Mouse (Mus musculus) urinary bladder, postnatal 36 days (tissue): ENCODE results near the gene Ackr4.

Experiments used
- DNase-seq, 2 experiments: peaks; one replicate each; pipeline ENCODE4 v3.0.0; 2022; ENCODE audit warnings: low spot score in 2 of 2, mixed read lengths in 1 of 2

Ackr4 gene

GRCm38 (mm10) chr9:104106930-104107329 lies 19.8 kb downstream of the Ackr4 start:
- no peak for DNase-seq

DNA sequence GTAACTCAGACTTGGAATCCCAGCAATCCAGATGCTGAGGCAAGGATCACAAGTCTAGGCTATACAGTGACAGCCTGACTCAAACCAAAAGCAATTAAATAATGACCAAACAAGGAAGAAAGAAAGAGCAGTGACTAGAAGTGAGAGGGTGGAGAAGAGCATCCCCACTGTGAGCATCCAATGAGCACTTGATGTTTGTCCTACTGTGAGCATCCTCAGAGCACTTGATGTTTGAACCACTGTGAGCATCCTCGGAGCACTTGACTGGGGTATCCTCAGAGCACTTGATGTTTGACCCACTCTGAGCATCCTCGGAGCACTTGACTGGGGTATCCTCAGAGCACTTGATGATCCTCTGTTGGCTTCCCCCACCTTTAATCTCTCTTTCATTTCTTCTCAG lies 21.7 kb downstream of the Ackr4 start:
- DNase-seq: no peak

- DNase-seq: no peak
Measured at GRCm38 (mm10) chr9:104102901-104103300, 23.8 kb downstream of the Ackr4 start.

DNA sequence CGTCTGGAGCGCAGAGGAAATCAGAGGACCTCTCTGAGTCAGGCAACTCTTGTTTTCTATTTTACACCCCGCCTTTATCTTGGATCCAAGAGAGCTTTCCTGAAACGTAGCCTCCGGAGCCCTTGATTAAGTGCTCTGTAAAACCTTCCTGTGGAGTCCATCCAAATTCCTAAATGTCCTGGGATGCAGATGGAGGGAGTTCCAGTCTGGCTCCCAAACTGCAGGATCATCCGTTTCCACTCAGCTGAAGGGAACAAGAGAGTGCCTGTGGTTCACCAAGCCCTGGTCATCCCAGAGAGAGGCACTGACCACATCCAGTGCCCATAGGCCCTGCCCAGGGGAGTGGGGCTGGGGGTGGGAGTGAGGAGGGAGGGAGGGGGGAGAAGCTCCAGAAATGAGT lies 24.4 kb downstream of the Ackr4 start:
- no peak for DNase-seq

GRCm38 (mm10) chr9:104101458-104101857 lies 25.3 kb downstream of the Ackr4 start:
- no peak for DNase-seq

DNA sequence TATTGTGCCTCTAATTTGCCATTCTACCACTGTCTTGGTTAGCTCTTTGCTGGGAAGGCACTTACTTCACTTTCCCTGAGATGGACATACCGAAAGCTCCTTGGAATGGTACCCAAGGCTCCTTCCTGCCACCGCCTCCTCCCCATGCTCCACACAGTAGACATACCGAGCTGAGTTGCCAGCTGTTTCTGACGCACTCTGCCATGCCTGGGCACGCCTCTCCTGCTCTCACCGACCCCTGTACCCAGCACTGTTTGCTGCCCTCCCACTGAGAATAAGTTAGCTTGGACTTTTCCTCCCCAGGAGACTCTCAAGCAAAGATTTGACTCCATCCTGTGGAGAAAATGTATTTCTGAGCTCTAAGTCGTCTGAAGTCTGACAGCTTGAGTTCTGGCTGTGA lies 25.9 kb downstream of the Ackr4 start:
- no peak for DNase-seq

- DNase-seq: no peak
Measured at GRCm38 (mm10) chr9:104099060-104099459, 27.7 kb downstream of the Ackr4 start.

- DNase-seq: no peak
Measured at GRCm38 (mm10) chr9:104098256-104098655, 28.5 kb downstream of the Ackr4 start.

DNA sequence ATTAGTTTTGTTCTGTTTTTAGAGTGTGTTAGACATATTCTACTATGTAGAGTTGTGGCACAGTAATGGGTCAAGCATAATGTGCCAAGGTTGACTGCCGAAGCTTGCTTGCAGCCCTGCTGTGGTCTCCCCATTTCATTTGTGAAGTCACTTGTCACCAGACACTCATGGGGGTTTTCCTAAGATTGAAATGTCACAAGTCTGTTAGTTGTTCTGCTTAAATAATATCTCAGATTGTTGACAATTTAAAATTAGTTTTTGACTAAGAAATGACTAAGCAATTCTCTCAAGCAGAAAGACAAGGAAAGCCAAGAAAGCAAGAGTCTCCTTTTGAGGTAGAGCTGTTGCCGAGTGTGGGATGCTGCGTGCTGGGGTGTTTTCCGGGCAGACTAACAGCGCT lies 33.8 kb downstream of the Ackr4 start:
- no peak for DNase-seq

DNA sequence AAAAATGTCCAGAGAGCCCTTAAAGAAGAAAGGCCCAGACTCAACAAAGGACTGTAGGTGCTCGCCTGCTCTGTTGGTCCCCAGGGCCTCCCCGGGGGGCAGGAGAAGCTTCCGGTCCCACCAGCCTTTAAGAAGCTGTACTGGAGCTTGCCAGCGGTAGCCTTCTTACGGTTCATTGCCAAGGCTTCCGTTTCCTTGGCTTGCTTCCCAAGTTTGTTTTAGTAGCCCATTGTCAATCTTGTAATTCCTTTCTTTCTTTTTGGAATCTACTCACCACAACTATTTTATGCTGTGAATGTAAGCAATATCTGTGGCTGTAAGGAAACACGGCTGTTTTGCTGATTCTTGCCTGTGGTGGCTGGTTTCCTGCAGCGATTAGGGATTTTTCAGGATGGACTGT lies 38.2 kb downstream of the Ackr4 start:
- no peak for DNase-seq

DNA sequence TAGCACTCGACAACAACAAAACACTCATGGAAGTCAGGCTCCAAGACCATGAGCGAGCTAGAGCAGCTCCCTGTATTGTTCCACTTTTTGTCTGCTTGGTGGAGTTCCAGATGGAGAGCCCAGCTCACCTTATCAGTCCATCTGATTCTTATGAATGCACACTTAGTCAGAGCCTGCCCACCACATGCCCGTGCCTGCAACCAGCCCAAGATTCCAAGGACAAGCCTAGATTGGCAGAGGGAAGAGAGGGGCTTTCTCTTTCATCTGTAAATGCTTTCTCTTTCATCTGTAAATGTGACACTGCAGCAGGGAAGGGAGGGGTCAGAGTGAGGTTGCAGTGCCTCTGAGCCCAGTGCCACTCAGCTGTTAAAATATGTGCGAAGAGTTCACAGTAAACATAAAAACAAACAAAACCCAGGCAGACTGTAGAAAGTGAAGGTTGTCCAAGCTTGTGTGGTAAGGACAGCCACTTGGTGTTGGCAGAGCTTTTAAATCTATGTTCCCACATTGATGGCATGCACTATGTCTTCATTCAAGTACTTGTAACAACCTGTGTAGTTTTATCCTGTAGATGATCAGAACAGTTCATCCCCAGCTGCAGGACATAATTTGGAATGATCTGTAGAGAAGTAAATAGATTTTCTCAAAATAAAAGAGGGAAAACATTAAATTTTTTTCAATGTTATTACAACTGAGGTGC lies 40.9 kb downstream of the Ackr4 start:
- DNase-seq: peak; percentile 39 to 48

DNA sequence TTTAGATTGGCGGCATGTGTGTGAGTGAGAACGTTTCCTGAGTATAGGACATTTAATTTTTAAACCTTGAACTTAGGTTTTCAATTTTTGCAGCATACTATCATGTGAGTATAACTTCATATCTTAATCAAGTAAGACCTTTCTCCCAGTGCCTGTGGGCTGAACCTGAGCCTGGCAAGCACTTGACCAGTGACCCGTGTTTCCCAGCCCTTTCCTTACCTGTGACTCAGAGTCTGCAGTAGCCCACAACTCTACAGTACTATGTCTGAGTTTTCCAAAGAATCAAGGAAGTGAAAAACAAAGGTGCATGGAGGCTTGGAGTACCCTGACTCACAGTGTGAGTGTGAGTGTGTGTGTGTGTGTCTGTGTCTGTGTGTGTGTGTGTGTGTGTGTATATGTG lies 46.7 kb downstream of the Ackr4 start:
- DNase-seq: no peak

DNA sequence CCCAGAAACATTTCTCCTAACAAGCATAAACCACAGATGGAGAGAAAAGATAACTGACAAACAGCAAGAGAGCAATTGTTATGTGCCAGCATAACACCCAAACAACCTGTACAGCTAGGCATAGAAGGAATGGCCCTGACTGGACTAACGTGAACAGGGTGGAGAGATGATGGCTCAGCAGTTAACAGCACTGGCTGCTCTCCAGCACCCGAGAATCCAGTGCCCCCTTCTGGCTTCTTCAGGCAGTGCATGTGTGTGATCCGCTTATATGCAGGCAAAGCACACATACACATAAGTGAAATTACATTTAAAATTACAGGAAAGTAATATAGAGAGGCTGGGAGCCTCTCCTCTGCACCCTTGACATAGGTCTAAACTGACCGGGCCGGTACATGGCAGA lies 47.4 kb downstream of the Ackr4 start:
- peak; percentile 53 to 56 for DNase-seq

GRCm38 (mm10) chr9:104078780-104079179 lies 48.0 kb downstream of the Ackr4 start:
- DNase-seq: no peak

DNA sequence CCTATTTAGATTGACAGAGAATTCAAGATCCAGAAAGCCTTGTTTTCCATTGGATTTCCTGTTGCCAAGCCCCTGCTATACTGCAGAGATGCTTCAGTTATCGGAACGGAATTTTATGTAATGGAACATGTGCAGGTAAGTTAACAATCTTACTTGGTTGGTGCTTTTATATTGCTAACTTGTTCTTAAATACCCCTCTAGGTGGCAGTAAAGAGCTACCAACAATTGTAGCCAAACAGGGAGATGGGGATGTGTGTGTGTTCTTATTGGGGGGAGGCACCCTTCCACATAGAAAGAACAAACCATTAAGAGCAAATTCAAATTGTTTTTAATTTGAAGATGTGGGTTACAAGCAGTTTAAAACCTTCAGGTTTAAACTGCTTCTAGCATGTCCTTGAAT lies 50.9 kb downstream of the Ackr4 start:
- DNase-seq: no peak

GRCm38 (mm10) chr9:104070863-104071604 lies 55.7 kb downstream of the Ackr4 start:
- no peak for DNase-seq

GRCm38 (mm10) chr9:104070241-104070640 lies 56.5 kb downstream of the Ackr4 start:
- DNase-seq: no peak

GRCm38 (mm10) chr9:104064571-104064970 lies 62.2 kb downstream of the Ackr4 start:
- no peak for DNase-seq

DNA sequence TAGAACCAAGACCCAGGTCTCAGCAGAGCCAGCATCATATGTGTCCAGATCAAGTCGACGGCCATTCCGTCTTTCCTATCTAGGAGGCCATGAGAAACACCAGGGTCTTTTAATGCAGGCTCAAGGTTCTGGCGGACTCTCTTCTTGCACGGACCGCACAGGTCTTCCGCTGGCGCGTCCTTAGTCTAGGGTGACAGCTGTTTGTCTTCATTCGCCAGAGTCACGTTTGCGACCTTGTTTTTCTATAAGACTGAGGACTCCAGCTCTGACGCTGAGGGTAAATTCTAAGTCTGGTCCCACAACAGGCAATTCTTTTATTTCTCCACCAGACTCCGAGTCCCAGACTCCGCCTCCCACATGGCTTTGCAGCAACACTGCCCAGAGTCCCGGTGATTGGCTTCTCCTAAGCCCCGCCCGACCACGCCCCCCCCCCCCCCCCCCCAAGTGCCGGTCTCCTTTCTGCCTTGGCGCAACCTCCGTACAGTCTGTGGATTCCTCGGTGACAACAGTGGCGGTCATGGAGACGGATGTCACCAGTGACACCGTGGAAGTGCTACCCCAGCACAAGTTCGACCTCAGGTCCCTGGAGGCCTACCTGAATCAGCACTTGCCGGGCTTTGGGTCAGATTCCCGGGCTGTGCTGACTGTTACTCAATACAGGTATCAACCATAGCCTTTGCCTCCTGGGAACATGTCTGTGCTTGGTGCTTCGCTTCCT lies 63.3 kb downstream of the Ackr4 start, which contains the start of gene Acad11:
Gene Acad11 (plus strand): TSS at position 134 of the 718 bp plus-strand sequence.
- peak; percentile 79 to 86 for DNase-seq

DNA sequence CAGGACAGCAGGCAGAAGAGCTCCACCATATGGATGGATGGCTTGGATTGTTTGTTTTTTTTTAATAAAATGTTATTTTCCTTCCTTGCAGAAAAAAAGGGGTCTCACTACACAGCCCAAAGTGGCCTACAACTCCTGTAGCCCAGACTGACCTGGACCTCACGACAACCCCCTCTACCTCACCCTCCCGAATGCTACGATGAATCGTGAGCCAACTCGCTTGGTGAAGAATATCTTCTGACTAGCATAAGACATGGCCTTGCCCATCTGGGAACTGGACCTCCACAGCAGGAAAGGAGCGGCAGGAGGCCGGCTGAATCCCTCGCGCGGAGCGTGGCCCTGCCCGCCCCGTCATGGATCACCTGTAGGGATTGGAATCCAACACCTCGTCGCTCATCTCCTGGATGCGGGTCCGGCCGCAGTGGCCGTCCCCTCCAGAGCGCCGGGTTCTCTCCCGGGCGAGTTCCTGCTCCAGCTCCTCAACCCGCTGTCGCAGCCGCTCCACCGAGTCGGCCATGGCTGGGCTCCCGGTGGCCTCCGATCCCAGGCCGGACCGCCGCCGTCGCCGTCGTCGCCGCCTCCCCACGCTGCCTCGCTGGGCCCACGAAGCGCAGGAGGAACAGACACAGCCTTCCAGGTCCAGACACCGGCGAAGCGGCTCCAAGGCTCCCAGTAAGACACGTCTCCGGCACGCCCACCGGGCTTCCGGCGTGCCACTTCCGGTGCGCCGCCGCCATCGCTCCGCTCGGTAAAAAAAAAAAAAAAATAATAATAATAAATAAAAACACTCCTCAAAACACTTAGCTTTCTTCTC lies 64.1 kb downstream of the Ackr4 start, which contains the start of gene Uba5:
Gene Uba5 (minus strand): TSS at position 705 of the 814 bp plus-strand sequence.
- DNase-seq: peak; percentile 63 to 69

DNA sequence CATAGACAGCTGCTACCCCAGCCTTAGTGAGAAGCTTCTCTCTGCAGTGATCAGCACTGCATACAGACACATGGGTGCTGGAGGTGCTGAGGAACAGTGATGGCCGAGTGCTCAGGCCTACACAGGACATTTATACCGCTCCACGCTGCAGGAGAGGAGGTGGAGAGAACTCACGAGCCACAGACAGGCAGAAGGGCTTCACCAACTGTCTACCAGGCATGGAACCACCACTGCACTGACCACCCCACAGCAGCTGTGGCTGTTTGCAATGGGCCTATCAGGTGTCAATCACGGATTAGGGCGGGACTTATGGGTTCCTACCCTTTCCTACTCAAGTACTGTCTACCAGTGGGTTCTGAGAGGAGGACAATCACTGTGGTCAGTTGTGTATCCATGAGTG lies 75.7 kb downstream of the Ackr4 start:
- no peak for DNase-seq

GRCm38 (mm10) chr9:104043676-104044075 lies 83.1 kb downstream of the Ackr4 start:
- DNase-seq: no peak
